Mouse (Mus musculus): Measurements from ENCODE around the gene Efna4.
A peak's percentile ranks its signal among the peaks of the same experiment; 100 is the strongest.

Gene Efna4

GRCm38 (mm10) chr3:89305551-89306325 is 32.1 kb downstream of the Efna4 start:
- no peak for DNase-seq (ENCODE audit: low spot score)

- no peak for DNase-seq (ENCODE audit: low spot score)
These were observed 32.7 kb downstream of the Efna4 start for GRCm38 (mm10) chr3:89305105-89305504.

- no peak for DNase-seq (ENCODE audit: low spot score)
These were observed 33.4 kb downstream of the Efna4 start for GRCm38 (mm10) chr3:89304440-89304839.

GRCm38 (mm10) chr3:89300514-89300913 is 37.3 kb downstream of the Efna4 start:
- no peak for DNase-seq (ENCODE audit: low spot score)

GRCm38 (mm10) chr3:89300071-89300470 is 37.8 kb downstream of the Efna4 start:
- DNase-seq (ENCODE audit: low spot score) = peak; percentile 39

GRCm38 (mm10) chr3:89299499-89299898 is 38.3 kb downstream of the Efna4 start:
- DNase-seq (ENCODE audit: low spot score) = peak; percentile 28

GRCm38 (mm10) chr3:89298908-89299307 is 38.9 kb downstream of the Efna4 start:
- DNase-seq (ENCODE audit: low spot score) = no peak

GRCm38 (mm10) chr3:89296761-89297396 is 40.9 kb downstream of the Efna4 start:
- no peak for DNase-seq (ENCODE audit: low spot score)

GRCm38 (mm10) chr3:89295685-89296230 is 42.1 kb downstream of the Efna4 start:
- no peak for DNase-seq (ENCODE audit: low spot score)

- DNase-seq (ENCODE audit: low spot score) = no peak
These were observed 43.6 kb downstream of the Efna4 start for GRCm38 (mm10) chr3:89294195-89294594.

- no peak for DNase-seq (ENCODE audit: low spot score)
These were observed 44.4 kb downstream of the Efna4 start for GRCm38 (mm10) chr3:89293247-89293918.

- DNase-seq (ENCODE audit: low spot score) = no peak
These were observed 45.5 kb downstream of the Efna4 start for GRCm38 (mm10) chr3:89292303-89292702.

- no peak for DNase-seq (ENCODE audit: low spot score)
These were observed 46.0 kb downstream of the Efna4 start for GRCm38 (mm10) chr3:89291874-89292273.

GRCm38 (mm10) chr3:89288503-89288928 is 49.3 kb downstream of the Efna4 start:
- no peak for DNase-seq (ENCODE audit: low spot score)

- DNase-seq (ENCODE audit: low spot score) = no peak
These were observed 50.5 kb downstream of the Efna4 start for GRCm38 (mm10) chr3:89287286-89287685.

GRCm38 (mm10) chr3:89285526-89285925 is 52.3 kb downstream of the Efna4 start:
- no peak for DNase-seq (ENCODE audit: low spot score)

GRCm38 (mm10) chr3:89284261-89284660 is 53.6 kb downstream of the Efna4 start:
- no peak for DNase-seq (ENCODE audit: low spot score)
